Mouse (Mus musculus) embryonic facial prominence, embryonic 12.5 days (tissue): ENCODE data around the gene Cpsf4l. TPM values are rescaled to one million over a fixed set of nuclear protein-coding genes. Genes with fewer than 3 reads are reported as not detected.

ENCODE experiments used
- ATAC-seq: fragments of 200-750 bp; cut with Nextera tagmentation; 2 replicates; pipeline ENCODE4 v1.8.0; 2017; ENCODE audit not compliant: insufficient number of reproducible peaks, insufficient read depth, low FRiP score, low TSS enrichment
- H3K27ac ChIP-seq: fragments of 300-500 bp; sonication (generic); 2 replicates; pipeline ENCODE4 v1.5.1; 2016; ENCODE audit warnings: mild to moderate bottlenecking
- H3K27me3 ChIP-seq: fragments of 300-500 bp; sonication (generic); 2 replicates; pipeline ENCODE4 v1.6.1; 2016; ENCODE audit warnings: mild to moderate bottlenecking, moderate library complexity
- H3K36me3 ChIP-seq: fragments of 300-500 bp; sonication (generic); 2 replicates; pipeline ENCODE4 v1.6.1; 2016; ENCODE audit warnings: mild to moderate bottlenecking
- H3K4me1 ChIP-seq: fragments of 300-500 bp; sonication (generic); 2 replicates; pipeline ENCODE4 v1.6.1; 2016
- H3K4me2 ChIP-seq: fragments of 300-500 bp; sonication (generic); replicated peaks from 2 replicates; pipeline ENCODE4 v1.6.1; 2016; ENCODE audit warnings: mild to moderate bottlenecking, moderate library complexity
- H3K4me3 ChIP-seq: fragments of 300-500 bp; sonication (generic); 2 replicates; pipeline ENCODE4 v1.5.1; 2016; ENCODE audit warnings: mild to moderate bottlenecking
- H3K9ac ChIP-seq: fragments of 300-500 bp; sonication (generic); 2 replicates; pipeline ENCODE4 v1.6.1; 2016; ENCODE audit warnings: mild to moderate bottlenecking, moderate library complexity
- H3K9me3 ChIP-seq: fragments of 300-500 bp; sonication (generic); 2 replicates; pipeline ENCODE4 v1.6.1; 2016; ENCODE audit warnings: mild to moderate bottlenecking, moderate library complexity
- whole genome bisulfite sequencing: fragments of 180-500 bp; shearing (Covaris S2); methylation state at CpG from one replicate; pipeline ENCODE4 v1.1.7; 2016; 5-methylcytosine and 5-hydroxymethylcytosine counted together
- polyA plus RNA-seq: library from polyadenylated mRNA; unstranded; fragments of >200 nt; fragmentation: Nextera tagmentation; extraction: Ambion mirVana; gene quantifications from 2 replicates; pipeline ENCODE4 v1.2.1, GENCODE M21; 2016

Cpsf4l gene
- polyA plus RNA-seq, 1 experiment from 2014 or later = 0.37 TPM

DNA sequence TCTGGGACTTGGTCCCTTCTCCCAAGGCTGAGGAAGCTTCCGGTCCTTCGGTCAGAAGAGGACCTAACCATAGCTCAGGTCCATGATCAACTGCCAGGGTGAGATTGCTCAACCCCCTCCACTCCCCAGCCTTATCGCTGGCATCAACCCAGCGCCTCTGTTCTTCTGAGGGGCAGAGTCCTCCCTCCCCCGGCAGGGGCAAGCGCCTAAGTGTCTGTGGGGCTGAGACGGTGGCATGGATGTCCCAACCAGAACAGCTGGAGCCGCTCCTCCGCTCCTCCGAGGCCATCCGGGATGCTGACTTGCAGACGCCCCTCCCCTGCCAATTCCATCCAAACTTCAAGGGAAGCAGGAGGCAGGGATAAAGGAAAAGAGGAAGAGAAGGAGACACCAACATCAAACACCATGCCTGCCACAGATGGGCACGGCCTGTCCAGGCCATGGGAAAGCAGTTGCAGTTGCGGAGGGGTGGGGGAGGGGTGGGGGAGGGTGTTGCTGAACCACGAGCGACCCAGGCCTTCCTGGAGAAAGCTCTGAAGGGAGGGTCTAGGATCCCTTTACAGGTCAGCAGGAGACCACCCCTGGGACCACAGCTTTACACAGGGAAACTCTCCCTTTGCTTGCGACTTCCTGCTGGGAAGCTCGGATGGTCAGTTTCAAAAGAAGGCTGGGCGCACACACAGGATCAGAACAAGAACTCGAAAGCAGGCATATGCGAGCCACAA lies 39.1 kb upstream of the Cpsf4l start:
- 9% methylated on average over 21 of the region's 21 CpGs for WGBS
- no peak for ATAC-seq

DNA sequence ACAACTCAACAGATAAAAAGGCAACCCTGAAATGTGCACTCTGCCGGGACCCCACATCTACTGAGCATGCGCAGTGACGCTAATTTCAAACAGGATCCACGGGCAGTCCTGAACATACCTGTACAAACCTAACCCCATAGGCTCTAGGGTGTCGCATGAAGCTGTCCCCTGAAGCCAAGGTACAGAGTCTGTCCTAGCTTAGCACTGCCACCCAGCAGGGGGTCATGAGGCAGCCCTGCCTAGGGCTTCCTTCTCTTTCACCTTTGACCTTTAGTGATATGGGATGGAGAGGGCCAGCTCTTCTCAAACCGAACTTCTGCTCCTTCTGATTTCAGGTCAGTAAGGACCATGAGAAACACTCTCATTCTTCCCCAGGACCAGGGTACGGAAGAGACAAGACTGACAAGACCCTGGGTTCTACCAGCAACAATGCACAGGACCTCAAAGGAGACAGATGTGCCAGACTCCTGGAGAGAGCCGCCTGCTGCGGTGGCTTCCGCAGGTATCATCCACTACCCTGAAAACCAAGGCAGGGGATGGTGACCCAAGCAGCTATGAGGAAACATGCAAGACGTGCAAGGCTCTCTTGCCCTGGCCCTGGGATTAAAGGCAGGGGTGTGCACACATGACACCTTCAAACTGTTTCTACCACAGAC lies 38.0 kb upstream of the Cpsf4l start:
- Histone ChIP-seq H3K36me3 (peaks cover 31% of the 10 kb centered on the region), H3K9me3 (no peaks in the 10 kb centered on the region), H3K9ac (peak overlapping the region; percentile 92; the same call in 1 of the 2 replicates), H3K4me3 (peak overlapping the region; percentile 90), H3K27me3 (no peaks in the 10 kb centered on the region), H3K27ac (peak overlapping the region; percentile 99; the same call in 1 of the 2 replicates), H3K4me1 (peaks cover 32% of the 10 kb centered on the region), H3K4me2 (peak overlapping the region; percentile 75)
- no peak for ATAC-seq
- WGBS = 72% methylated on average over 11 of the region's 11 CpGs

More for the DNA sequence above, 39.1 kb upstream of the Cpsf4l start:
- Histone ChIP-seq H3K9me3 (no peaks in the 10 kb centered on the region), H3K4me2 (peak overlapping the region; percentile 75), H3K36me3 (peaks cover 21% of the 10 kb centered on the region), H3K4me1 (peaks cover 36% of the 10 kb centered on the region), H3K9ac (peak overlapping the region; percentile 92), H3K4me3 (peak overlapping the region; percentile 90), H3K27ac (peak overlapping the region; percentile 99), H3K27me3 (no peaks in the 10 kb centered on the region)

DNA sequence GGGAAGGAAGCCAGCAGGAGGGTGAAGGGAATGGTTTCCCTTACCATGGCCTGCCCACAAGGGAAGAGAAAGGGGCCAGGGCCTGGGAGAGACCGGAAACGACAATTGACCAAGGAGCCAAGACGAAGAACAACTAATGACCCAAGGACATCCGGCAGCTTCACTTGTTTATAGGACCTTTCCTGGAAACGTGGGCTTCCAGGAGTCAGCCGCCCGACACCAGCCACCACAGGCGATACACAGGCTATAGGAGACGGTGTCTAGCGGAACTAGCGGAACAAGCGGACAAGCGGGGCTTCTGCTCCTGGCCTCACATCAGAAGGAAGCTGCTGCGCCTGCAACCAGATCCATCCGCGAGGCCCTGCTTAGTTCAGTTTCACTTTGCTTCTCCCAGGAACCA lies 37.2 kb upstream of the Cpsf4l start:
- peaks cover 39% of the 10 kb centered on the region for H3K36me3 ChIP-seq
- peak overlapping the region; percentile 9; the same call in 1 of the 2 replicates for H3K4me3 ChIP-seq
- H3K4me1 ChIP-seq = peaks cover 28% of the 10 kb centered on the region
- H3K27ac ChIP-seq = peak overlapping the region; percentile 4; the same call in 1 of the 2 replicates
- H3K4me2 ChIP-seq = peak overlapping the region; percentile 75
- H3K9me3 ChIP-seq = no peaks in the 10 kb centered on the region
- WGBS = 60% methylated on average over 16 of the region's 16 CpGs
- ATAC-seq = no peak
- H3K9ac ChIP-seq = peak overlapping the region; percentile 4; the same call in 1 of the 2 replicates
- no peaks in the 10 kb centered on the region for H3K27me3 ChIP-seq

DNA sequence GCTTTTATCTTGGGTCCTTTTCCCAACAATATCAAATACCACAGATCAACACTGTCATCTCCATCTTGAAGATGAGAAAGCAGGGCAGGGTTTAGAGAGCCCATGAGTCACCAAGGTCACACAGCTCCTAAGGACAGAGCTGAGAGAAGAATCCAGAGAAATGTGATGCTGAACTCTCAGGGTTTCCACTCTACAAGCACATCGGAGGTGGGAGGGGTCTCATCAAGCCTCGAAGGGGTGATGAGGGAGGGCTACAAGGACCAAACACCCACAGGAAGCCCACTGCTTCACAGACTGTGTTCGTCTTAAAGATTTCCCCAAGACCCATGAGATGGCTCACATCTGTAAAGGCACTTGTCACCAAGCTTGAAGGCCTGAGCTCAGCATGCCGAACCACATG lies 36.1 kb upstream of the Cpsf4l start:
- WGBS = 82% methylated on average over 4 of the region's 4 CpGs
- no peak for ATAC-seq
- Histone ChIP-seq H3K9ac (no peak overlapping the region), H3K27ac (no peak overlapping the region), H3K4me2 (no peak overlapping the region), H3K27me3 (no peaks in the 10 kb centered on the region), H3K4me3 (no peak overlapping the region), H3K36me3 (peaks cover 43% of the 10 kb centered on the region), H3K9me3 (no peaks in the 10 kb centered on the region), H3K4me1 (peaks cover 27% of the 10 kb centered on the region)

DNA sequence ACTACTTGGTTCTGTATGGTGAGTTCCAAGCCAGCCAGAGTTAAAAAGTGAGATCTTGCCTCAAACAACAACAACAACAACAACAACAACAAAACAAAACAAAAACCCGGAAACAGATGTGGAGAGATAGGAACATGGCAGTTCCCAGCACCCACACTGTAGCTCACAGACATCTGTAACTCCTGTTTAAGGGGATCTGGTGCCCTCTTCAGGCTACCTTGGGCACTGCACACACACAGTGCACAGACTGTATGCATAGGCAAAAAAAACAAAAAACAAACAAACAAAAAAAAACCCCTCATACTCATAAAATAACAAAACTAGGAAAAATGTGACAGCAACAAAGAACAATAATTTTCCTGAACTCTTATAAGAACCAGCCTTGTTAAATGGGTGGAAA lies 33.2 kb upstream of the Cpsf4l start:
- Histone ChIP-seq H3K27me3 (no peaks in the 10 kb centered on the region), H3K9ac (no peak overlapping the region), H3K4me2 (no peak overlapping the region), H3K36me3 (peaks cover 47% of the 10 kb centered on the region), H3K27ac (no peak overlapping the region), H3K4me1 (peaks cover 38% of the 10 kb centered on the region), H3K9me3 (no peaks in the 10 kb centered on the region), H3K4me3 (no peak overlapping the region)
- WGBS = 95% methylated on average over 1 of the region's 1 CpGs
- ATAC-seq = no peak

DNA sequence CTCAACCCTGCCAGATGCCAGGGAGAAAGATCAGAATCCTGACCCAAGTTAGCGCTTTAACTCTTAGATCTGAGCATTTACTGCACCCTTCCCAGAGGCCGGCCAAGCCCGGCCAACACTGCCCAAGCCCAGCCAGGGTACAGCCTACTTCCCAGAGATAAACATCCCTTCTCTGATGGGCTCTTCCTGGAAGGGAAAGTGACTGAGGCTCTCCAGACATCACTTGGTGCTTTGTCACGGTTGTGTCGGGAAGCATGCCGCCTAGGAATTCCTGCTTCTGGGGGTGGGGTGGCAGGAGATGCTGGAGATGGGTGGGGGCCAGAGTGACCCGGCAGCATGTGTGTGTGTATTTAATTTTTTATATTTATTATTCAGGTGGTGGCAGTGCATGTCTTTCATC lies 30.3 kb upstream of the Cpsf4l start:
- 0 out of 2 replicates have a peak overlapping the region, but pooled peaks have one; percentile 30 for H3K27ac ChIP-seq
- no peaks in the 10 kb centered on the region for H3K9me3 ChIP-seq
- no peak for ATAC-seq
- H3K36me3 ChIP-seq = peaks cover 46% of the 10 kb centered on the region
- H3K4me2 ChIP-seq = no peak overlapping the region
- peaks cover 51% of the 10 kb centered on the region for H3K4me1 ChIP-seq
- WGBS = 84% methylated on average over 7 of the region's 7 CpGs
- H3K27me3 ChIP-seq = no peaks in the 10 kb centered on the region
- no peak overlapping the region for H3K9ac ChIP-seq
- H3K4me3 ChIP-seq = no peak overlapping the region

DNA sequence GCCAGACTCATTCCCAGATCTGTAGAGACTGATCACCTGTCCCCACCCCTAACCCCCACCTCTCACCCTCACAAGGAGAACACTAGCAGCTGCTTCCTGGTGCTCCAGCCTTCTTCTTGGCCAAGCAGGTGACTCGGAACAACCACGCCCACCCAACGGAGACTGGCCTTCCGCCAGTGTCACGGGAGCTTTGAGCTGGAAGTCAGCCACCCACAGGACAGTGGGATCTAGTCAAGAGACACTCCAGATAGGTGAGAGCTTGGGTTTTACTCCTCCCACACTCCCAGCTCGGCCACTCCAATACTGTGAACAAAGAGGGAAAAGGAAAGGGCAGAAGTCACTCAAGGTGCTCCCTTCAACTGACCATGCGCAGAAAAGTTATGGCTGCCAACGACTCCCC lies 29.4 kb upstream of the Cpsf4l start:
- Histone ChIP-seq H3K9ac (no peak overlapping the region), H3K4me2 (no peak overlapping the region), H3K27me3 (no peaks in the 10 kb centered on the region), H3K36me3 (peaks cover 42% of the 10 kb centered on the region), H3K4me3 (no peak overlapping the region), H3K9me3 (no peaks in the 10 kb centered on the region), H3K27ac (no peak overlapping the region), H3K4me1 (peaks cover 60% of the 10 kb centered on the region)
- 84% methylated on average over 8 of the region's 8 CpGs for WGBS
- ATAC-seq = no peak

DNA sequence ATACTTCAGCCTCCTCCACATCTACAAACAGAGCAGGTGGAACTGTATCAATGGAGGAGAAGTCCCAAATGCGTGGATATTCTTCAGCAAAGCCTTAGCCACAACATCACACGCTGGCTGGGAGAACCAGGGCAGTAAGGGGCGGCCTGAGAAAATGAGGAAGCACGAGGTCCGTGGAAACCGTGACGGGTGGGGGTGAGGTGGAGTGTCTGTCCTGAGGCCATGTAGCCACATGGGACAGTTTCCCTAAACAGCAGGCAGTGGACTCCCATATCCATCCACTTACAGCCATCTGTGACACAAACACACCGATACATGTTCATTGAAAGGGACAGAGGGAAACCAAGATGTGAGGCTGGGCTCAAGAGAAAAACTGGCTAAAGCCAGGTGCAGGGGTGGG lies 28.1 kb upstream of the Cpsf4l start:
- H3K36me3 ChIP-seq = peaks cover 33% of the 10 kb centered on the region
- H3K9me3 ChIP-seq = no peaks in the 10 kb centered on the region
- no peak for ATAC-seq
- H3K4me3 ChIP-seq = no peak overlapping the region
- peaks cover 70% of the 10 kb centered on the region for H3K4me1 ChIP-seq
- H3K27ac ChIP-seq = no peak overlapping the region
- no peaks in the 10 kb centered on the region for H3K27me3 ChIP-seq
- no peak overlapping the region for H3K9ac ChIP-seq
- H3K4me2 ChIP-seq = no peak overlapping the region
- WGBS = 85% methylated on average over 8 of the region's 8 CpGs

DNA sequence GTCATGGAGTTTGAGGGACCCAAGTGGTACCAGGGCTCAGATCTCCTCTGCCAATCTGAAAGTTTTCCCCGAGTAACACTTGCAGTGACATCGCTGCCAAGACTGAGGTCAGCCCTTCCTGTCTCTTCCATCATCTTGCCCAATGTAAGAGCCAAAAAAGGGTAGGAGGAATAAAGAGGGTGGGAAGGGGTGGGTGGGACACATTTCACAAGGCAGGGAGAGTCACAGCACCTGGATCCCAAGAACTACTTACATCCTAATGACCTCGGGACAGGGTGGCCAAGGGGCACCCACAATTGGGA lies 27.7 kb upstream of the Cpsf4l start:
- Histone ChIP-seq H3K36me3 (peaks cover 29% of the 10 kb centered on the region), H3K27ac (no peak overlapping the region), H3K4me2 (no peak overlapping the region), H3K4me3 (no peak overlapping the region), H3K9ac (no peak overlapping the region), H3K27me3 (no peaks in the 10 kb centered on the region), H3K9me3 (no peaks in the 10 kb centered on the region), H3K4me1 (peaks cover 70% of the 10 kb centered on the region)
- WGBS = 84% methylated on average over 3 of the region's 3 CpGs
- no peak for ATAC-seq

DNA sequence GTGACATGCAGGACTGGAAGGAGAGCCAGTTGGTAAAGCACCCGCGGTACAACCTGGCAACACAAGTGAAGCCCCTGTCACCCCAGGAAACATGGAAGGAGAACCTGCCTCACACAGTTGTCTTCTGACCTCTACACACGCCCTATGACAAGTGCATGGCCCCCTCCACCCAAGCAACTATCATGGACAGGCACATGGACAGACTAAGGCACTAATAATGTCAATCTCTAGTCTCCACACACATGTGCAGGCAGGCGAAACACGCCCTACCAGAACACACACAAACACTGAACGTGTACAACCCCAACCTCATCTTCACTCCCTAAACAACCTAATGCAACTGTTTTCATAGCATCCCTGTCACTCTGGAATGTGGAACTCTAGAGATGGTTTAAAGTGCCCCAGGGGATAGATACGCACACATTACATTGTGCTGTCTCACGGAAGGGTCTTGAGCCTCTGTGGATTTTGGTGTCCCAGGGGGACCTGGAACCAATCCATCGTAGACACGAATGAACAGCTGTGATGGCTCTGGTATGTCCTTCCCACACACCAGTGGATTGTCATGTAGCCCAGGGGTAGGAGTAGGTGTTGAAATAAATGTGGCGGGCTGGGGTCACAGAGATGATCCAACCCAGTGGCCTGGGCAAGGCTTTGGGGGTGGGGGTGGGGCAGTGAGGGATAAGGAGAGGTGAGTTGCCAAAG lies 27.2 kb upstream of the Cpsf4l start:
- Histone ChIP-seq H3K36me3 (peaks cover 24% of the 10 kb centered on the region), H3K9ac (no peak overlapping the region), H3K27me3 (no peaks in the 10 kb centered on the region), H3K4me1 (peaks cover 75% of the 10 kb centered on the region), H3K27ac (no peak overlapping the region), H3K4me2 (no peak overlapping the region), H3K9me3 (no peaks in the 10 kb centered on the region), H3K4me3 (no peak overlapping the region)
- ATAC-seq = no peak
- whole genome bisulfite sequencing = 74% methylated on average over 11 of the region's 11 CpGs

DNA sequence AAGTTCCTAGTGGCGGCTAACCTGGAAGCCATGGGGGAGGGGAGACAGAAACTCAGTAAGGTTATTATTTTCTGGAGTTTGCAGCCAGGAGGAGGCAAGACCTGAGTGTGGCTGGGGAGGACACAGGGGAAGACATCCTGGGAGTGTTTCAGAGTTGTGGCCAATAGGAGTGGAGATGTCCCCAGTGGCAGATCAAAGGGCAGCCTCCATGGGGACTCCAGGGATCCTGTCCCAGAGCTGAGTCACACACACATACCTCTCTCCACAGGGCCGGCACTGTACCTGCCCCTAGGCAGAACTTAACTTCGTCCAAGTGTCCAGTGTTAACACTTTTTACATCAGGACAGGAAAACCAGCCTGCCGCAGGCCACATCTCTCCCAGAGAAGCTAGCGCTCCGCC lies 25.3 kb upstream of the Cpsf4l start:
- no peaks in the 10 kb centered on the region for H3K9me3 ChIP-seq
- H3K4me3 ChIP-seq = no peak overlapping the region
- no peak overlapping the region for H3K9ac ChIP-seq
- no peak for ATAC-seq
- no peaks in the 10 kb centered on the region for H3K27me3 ChIP-seq
- WGBS = 47% methylated on average over 6 of the region's 6 CpGs
- no peak overlapping the region for H3K27ac ChIP-seq
- H3K4me2 ChIP-seq = no peak overlapping the region
- H3K4me1 ChIP-seq = peaks cover 86% of the 10 kb centered on the region
- peaks cover 13% of the 10 kb centered on the region for H3K36me3 ChIP-seq
